Mouse (Mus musculus): ENCODE data around the gene Nf2. TPM values are rescaled to one million over a fixed set of nuclear protein-coding genes. Genes with fewer than 3 reads are reported as not detected.
"Not testable (repeated sequence)": the region's sequence is repeated elsewhere in the genome, so short reads cannot be mapped to it uniquely, and the experiment has no call there.

The Nf2 gene
- polyA plus RNA-seq, 1 experiment from 2014 or later: 52.1 TPM

DNA sequence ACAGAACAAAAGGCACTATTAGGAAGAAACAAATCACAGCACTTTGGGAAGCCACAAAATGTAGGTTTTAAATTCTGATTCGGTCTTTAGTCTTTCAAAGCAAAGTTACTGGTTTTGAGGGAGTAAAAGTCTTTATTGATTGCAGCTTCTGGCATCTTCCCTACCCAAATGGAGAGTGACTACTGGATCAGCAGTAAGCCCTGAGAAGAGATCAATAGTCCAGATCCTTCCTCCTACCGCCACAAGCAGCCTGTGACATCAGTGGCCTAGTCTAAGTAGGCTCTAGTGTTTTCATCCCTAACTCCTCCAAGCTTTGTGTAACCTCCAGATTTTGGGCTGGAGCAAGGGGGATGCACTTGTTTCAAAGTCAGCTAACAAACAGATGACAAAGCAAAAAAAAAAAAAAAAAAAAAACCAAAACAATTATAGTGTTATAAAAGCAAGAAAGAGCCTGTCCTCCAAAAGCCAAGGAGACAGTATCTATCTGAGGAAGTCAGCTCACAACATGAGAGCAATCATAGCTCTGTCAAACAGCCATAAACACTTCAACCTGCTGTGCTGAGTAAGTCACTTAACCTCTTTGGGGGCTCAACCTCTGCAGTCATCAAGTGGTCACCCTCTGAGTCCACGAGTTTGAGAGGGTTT, 15.9 kb downstream of the Nf2 start:
- ATAC-seq (replicated peaks; ENCODE audit: insufficient number of reproducible peaks, low FRiP score, low TSS enrichment, low read depth) (no peak), DNase-seq (ENCODE audit: low spot score) (no peak)
- WGBS: 81% methylated on average over 3 of the region's 3 CpGs
- Histone ChIP-seq H3K27me3 (ENCODE audit: control insufficient read depth, insufficient read depth, low read length) (no peaks in the 10 kb centered on the region), H3K9me3 (replicated peaks; ENCODE audit: control insufficient read depth, low read length) (no peaks in the 10 kb centered on the region), H3K27ac (replicated peaks; ENCODE audit: low read depth, low read length) (no peak overlapping the region), H3K4me3 (ENCODE audit: low read depth, low read length) (no peak overlapping the region), H3K4me1 (ENCODE audit: control insufficient read depth, insufficient read depth, low read length) (no peaks in the 10 kb centered on the region), H3K4me2 (ENCODE audit: low read depth, low read length) (no peak overlapping the region), H3K36me3 (replicated peaks; ENCODE audit: control insufficient read depth, insufficient read depth, low read depth, low read length) (no peaks in the 10 kb centered on the region), H3K9ac (replicated peaks; ENCODE audit: low read length) (no peak overlapping the region)

DNA sequence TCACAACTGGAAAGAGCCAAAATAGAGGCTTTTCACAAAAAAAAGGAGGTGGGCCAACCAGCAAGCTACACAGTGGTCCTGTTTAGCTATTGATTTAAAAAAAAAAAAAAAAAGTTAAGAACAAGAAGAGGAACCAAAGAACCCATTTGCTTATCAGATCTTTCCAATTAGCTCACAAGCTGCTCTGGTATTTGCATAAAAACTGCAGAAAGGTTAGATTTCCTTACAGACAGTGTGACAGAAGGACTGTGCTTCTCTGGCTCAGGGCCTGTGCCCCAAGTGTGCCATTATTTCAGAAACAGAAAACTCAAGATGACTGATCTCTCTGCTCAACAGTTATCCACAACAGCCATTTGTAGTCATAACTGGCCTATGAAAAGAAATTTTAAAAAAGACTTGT, 18.3 kb downstream of the Nf2 start:
- H3K36me3 ChIP-seq (replicated peaks; ENCODE audit: control insufficient read depth, insufficient read depth, low read depth, low read length): no peaks in the 10 kb centered on the region
- no peak overlapping the region for H3K27ac ChIP-seq (replicated peaks; ENCODE audit: low read depth, low read length)
- no peaks in the 10 kb centered on the region for H3K27me3 ChIP-seq (ENCODE audit: control insufficient read depth, insufficient read depth, low read length)
- no peak overlapping the region for H3K9ac ChIP-seq (replicated peaks; ENCODE audit: low read length)
- no peak for DNase-seq (ENCODE audit: low spot score)
- no peak overlapping the region for H3K4me3 ChIP-seq (ENCODE audit: low read depth, low read length)
- no peak for ATAC-seq (replicated peaks; ENCODE audit: insufficient number of reproducible peaks, low FRiP score, low TSS enrichment, low read depth)
- H3K9me3 ChIP-seq (replicated peaks; ENCODE audit: control insufficient read depth, low read length): no peaks in the 10 kb centered on the region
- H3K4me2 ChIP-seq (ENCODE audit: low read depth, low read length): no peak overlapping the region
- no peaks in the 10 kb centered on the region for H3K4me1 ChIP-seq (ENCODE audit: control insufficient read depth, insufficient read depth, low read length)

DNA sequence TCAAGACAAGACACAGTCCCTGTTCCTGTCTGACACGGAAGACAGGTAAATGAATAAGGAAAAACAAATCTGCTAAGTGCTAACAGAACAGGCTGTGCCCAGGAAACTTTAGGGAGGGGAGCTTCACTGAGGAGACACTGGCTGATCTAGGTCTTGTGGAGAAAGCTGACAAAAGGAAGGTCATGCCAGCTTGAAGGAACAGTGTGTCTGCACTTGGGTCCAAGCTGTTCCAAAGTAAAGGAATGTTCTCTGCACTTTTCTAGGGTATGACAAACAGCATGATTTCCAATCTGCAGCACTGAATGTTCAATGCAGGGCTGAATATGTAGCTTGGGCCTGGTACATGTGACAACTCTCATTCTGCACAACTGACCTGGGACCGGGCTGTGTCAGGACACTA, 21.4 kb downstream of the Nf2 start:
- Histone ChIP-seq H3K9ac (replicated peaks; ENCODE audit: low read length) (no peak overlapping the region), H3K4me3 (ENCODE audit: low read depth, low read length) (no peak overlapping the region), H3K4me2 (ENCODE audit: low read depth, low read length) (no peak overlapping the region), H3K9me3 (replicated peaks; ENCODE audit: control insufficient read depth, low read length) (no peaks in the 10 kb centered on the region), H3K27me3 (ENCODE audit: control insufficient read depth, insufficient read depth, low read length) (no peaks in the 10 kb centered on the region), H3K36me3 (replicated peaks; ENCODE audit: control insufficient read depth, insufficient read depth, low read depth, low read length) (no peaks in the 10 kb centered on the region), H3K4me1 (ENCODE audit: control insufficient read depth, insufficient read depth, low read length) (no peaks in the 10 kb centered on the region), H3K27ac (replicated peaks; ENCODE audit: low read depth, low read length) (no peak overlapping the region)
- DNase-seq (ENCODE audit: low spot score): no peak
- no peak for ATAC-seq (replicated peaks; ENCODE audit: insufficient number of reproducible peaks, low FRiP score, low TSS enrichment, low read depth)
- WGBS: 81% methylated on average over 2 of the region's 2 CpGs

DNA sequence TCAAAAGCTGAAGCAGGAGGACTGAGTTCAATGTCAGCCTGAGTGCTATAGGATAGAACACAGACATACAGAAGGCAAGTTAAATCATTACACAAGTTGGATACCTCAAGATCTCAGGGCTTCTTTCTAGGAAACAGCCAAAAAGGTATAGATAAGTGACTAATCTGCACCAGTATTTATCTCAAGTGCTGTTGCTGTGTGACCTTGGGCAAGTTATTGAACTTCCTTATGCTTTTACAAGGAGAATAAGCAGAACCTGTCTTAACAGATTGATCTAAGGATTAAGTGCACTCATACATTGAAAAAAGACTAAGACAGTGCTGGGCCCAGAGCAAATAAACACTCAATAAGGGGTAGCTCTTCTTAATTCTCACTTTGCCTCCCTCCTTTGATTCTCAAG, 22.0 kb downstream of the Nf2 start:
- no peak overlapping the region for H3K9ac ChIP-seq (replicated peaks; ENCODE audit: low read length)
- no peaks in the 10 kb centered on the region for H3K4me1 ChIP-seq (ENCODE audit: control insufficient read depth, insufficient read depth, low read length)
- no peak overlapping the region for H3K4me2 ChIP-seq (ENCODE audit: low read depth, low read length)

DNA sequence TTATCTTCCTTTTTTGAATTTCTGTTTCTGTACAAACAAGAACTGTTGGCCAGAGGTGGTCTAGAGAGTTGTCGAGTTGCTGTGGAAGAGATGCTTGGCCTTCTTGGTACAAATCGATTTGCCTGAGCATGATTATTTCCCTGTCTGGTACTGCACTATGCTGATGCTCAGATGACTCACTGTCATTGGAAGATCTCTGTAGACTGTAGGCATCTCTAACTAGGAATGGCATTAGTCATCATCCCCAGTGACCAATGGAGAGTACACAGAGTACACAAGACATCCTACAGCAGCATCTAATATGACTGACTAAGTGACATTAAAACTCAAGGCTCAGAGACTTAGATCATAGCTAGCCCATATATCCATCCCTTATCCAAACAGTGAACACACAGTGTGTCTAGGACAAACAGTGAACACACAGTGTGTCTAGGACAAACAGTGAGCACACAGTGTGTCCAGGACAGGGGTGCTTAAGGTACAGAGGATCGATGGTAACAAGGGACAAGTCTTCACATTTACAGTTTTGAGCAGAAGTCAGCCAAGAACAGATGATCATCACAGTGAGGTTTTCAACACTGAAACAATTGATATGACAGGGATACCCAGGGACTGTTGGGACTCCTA, 23.1 kb downstream of the Nf2 start:
- H3K27ac ChIP-seq (replicated peaks; ENCODE audit: low read depth, low read length): no peak overlapping the region
- ATAC-seq (replicated peaks; ENCODE audit: insufficient number of reproducible peaks, low FRiP score, low TSS enrichment, low read depth) (no peak), DNase-seq (ENCODE audit: low spot score) (no peak)
- 91% methylated on average over 3 of the region's 3 CpGs for WGBS
- no peak overlapping the region for H3K4me2 ChIP-seq (ENCODE audit: low read depth, low read length)
- no peak overlapping the region for H3K9ac ChIP-seq (replicated peaks; ENCODE audit: low read length)
- no peak overlapping the region for H3K4me3 ChIP-seq (ENCODE audit: low read depth, low read length)
- H3K9me3 ChIP-seq (replicated peaks; ENCODE audit: control insufficient read depth, low read length): no peaks in the 10 kb centered on the region
- no peaks in the 10 kb centered on the region for H3K27me3 ChIP-seq (ENCODE audit: control insufficient read depth, insufficient read depth, low read length)
- H3K4me1 ChIP-seq (ENCODE audit: control insufficient read depth, insufficient read depth, low read length): no peaks in the 10 kb centered on the region
- H3K36me3 ChIP-seq (replicated peaks; ENCODE audit: control insufficient read depth, insufficient read depth, low read depth, low read length): no peaks in the 10 kb centered on the region

More for the DNA sequence above, 22.0 kb downstream of the Nf2 start:
- no peaks in the 10 kb centered on the region for H3K9me3 ChIP-seq (replicated peaks; ENCODE audit: control insufficient read depth, low read length)
- H3K27ac ChIP-seq (replicated peaks; ENCODE audit: low read depth, low read length): no peak overlapping the region
- H3K27me3 ChIP-seq (ENCODE audit: control insufficient read depth, insufficient read depth, low read length): no peaks in the 10 kb centered on the region
- no peaks in the 10 kb centered on the region for H3K36me3 ChIP-seq (replicated peaks; ENCODE audit: control insufficient read depth, insufficient read depth, low read depth, low read length)
- H3K4me3 ChIP-seq (ENCODE audit: low read depth, low read length): no peak overlapping the region
- DNase-seq (ENCODE audit: low spot score): no peak
- ATAC-seq (replicated peaks; ENCODE audit: insufficient number of reproducible peaks, low FRiP score, low TSS enrichment, low read depth): no peak

DNA sequence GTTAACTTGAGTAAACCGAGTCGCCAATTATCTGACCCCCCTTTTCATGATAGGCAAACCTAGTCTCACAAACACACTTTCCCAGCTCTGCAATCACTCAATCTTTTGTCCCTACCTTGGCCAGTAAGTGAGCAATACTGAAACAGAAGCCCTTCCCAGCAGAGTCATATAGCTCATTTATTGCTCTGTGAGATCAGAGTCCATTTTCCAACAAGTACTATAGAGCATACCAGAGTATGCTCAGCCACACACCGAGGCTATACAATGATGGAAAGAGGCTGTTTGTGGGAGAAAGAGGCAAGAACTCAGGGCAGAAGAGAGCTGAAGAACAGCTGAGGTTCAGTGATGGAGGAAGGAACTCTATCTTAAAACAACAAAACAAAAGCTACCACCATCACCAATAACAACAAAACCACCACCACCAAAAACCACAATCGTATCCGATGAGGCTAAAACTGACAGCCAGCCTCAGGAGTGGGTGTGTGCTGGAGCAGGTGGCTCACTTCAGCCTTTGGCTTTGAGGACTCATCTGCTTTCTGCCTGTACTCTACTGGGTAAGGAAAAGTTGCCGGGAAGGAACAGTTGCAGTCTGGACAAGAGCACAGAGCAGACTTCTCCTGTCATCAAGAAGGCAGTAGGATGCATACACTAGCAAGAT, 25.6 kb downstream of the Nf2 start:
- H3K27ac ChIP-seq (replicated peaks; ENCODE audit: low read depth, low read length): no peak overlapping the region
- no peaks in the 10 kb centered on the region for H3K27me3 ChIP-seq (ENCODE audit: control insufficient read depth, insufficient read depth, low read length)
- DNase-seq (ENCODE audit: low spot score) (no peak), ATAC-seq (replicated peaks; ENCODE audit: insufficient number of reproducible peaks, low FRiP score, low TSS enrichment, low read depth) (no peak)
- H3K9ac ChIP-seq (replicated peaks; ENCODE audit: low read length): no peak overlapping the region
- no peaks in the 10 kb centered on the region for H3K36me3 ChIP-seq (replicated peaks; ENCODE audit: control insufficient read depth, insufficient read depth, low read depth, low read length)
- no peaks in the 10 kb centered on the region for H3K4me1 ChIP-seq (ENCODE audit: control insufficient read depth, insufficient read depth, low read length)
- no peak overlapping the region for H3K4me2 ChIP-seq (ENCODE audit: low read depth, low read length)
- WGBS: 94% methylated on average over 6 of the region's 6 CpGs
- H3K9me3 ChIP-seq (replicated peaks; ENCODE audit: control insufficient read depth, low read length): no peaks in the 10 kb centered on the region
- H3K4me3 ChIP-seq (ENCODE audit: low read depth, low read length): no peak overlapping the region

DNA sequence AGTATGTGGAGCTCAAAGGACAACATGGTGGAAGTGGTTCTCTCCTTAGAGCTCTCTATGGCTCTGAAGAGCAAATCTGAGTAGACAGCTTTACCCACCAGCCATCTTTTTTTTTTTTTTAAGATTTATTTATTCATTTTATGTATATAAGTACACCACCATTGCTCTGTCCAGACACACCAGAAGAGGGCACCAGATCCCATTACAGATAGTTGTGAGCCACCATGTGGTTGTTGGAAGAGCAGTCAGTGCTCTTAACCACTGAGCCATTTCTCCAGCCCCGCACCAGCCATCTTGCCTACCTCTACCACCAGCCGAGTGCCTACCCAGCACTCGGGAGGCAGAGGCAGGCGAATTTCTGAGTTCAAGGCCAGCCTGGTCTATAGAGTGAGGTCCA, 26.9 kb downstream of the Nf2 start:
- not testable (repeated sequence) for H3K4me1 ChIP-seq (ENCODE audit: control insufficient read depth, insufficient read depth, low read length); H3K4me2 ChIP-seq (ENCODE audit: low read depth, low read length); H3K9ac ChIP-seq (replicated peaks; ENCODE audit: low read length); H3K9me3 ChIP-seq (replicated peaks; ENCODE audit: control insufficient read depth, low read length); ATAC-seq (replicated peaks; ENCODE audit: insufficient number of reproducible peaks, low FRiP score, low TSS enrichment, low read depth); H3K36me3 ChIP-seq (replicated peaks; ENCODE audit: control insufficient read depth, insufficient read depth, low read depth, low read length); DNase-seq (ENCODE audit: low spot score); H3K4me3 ChIP-seq (ENCODE audit: low read depth, low read length); H3K27me3 ChIP-seq (ENCODE audit: control insufficient read depth, insufficient read depth, low read length); H3K27ac ChIP-seq (replicated peaks; ENCODE audit: low read depth, low read length)
- WGBS: 95% methylated on average over 4 of the region's 4 CpGs
